In the genomic region with DNA sequence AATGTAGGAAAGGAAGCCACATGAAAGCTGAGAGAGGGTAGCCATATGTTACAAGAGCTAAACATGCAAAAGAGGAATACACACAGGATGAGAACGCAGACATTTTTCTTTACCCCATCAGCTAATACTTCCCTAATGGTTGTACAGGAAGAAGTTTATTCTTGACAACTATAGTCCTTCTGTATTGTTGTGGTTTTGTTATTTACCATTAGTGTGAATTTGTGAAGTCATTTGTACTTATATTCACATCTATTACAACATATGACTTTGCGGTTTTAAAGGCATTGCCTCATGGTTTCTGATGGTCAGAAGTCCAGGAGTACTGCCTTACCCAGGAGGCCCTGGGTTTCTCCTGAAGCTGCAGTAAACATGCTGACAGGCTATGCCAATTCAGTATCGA, we compare ENCODE assay signal across 19 mouse cellular contexts.
"Had no signal": no experiment of that assay in that cellular context is flagged by ENCODE, and none has a peak within 500 bp of the region (broad histone marks: within the 10 kb centered on the region; RNA-seq: fewer than 3 reads in every experiment).

No protein-coding gene starts in this region.

- H3K4me1 ChIP-seq: liver, embryonic 13.5 days; neural tube, embryonic 12.5 days; neural tube, embryonic 15.5 days; stomach, embryonic 15.5 days had no signal

- H3K27ac ChIP-seq: kidney, postnatal 0 days; layer of hippocampus, adult 2 months; liver, embryonic 13.5 days; lung, embryonic 15.5 days; macrophage; neural tube, embryonic 12.5 days; neural tube, embryonic 15.5 days; stomach, embryonic 15.5 days had no signal

- H3K36me3 ChIP-seq: liver, embryonic 13.5 days; lung, embryonic 15.5 days; neural tube, embryonic 12.5 days; neural tube, embryonic 15.5 days; stomach, embryonic 15.5 days had no signal

- H3K27me3 ChIP-seq: liver, embryonic 13.5 days; lung, embryonic 15.5 days; neural tube, embryonic 12.5 days; neural tube, embryonic 15.5 days; stomach, embryonic 15.5 days had no signal

- H3K9me3 ChIP-seq: liver, embryonic 13.5 days; lung, embryonic 15.5 days; neural tube, embryonic 12.5 days; neural tube, embryonic 15.5 days; stomach, embryonic 15.5 days had no signal

- H3K4me2 ChIP-seq: liver, embryonic 13.5 days; lung, embryonic 15.5 days; midbrain, embryonic 11.5 days; neural tube, embryonic 12.5 days; neural tube, embryonic 15.5 days; stomach, embryonic 15.5 days had no signal

- H3K9ac ChIP-seq: liver, embryonic 13.5 days; lung, embryonic 15.5 days; neural tube, embryonic 12.5 days; neural tube, embryonic 15.5 days; stomach, embryonic 15.5 days had no signal

- H3K4me3 ChIP-seq: layer of hippocampus, adult 2 months; liver, embryonic 13.5 days; lung, embryonic 15.5 days; neural tube, embryonic 12.5 days; neural tube, embryonic 15.5 days; stomach, embryonic 15.5 days had no signal

- DNase-seq: kidney, adult 18-20 months; kidney, postnatal 25 days; layer of hippocampus, adult 9-11 months; liver, embryonic 13.5 days; lung, postnatal 14 days; midbrain, embryonic 14.5 days; retina, postnatal 1 day; right cerebral cortex, postnatal 25 days; spleen, adult 18-20 months; thymus, postnatal 36 days had no signal

- ATAC-seq: intestine, embryonic 16.5 days had no signal
